Mouse (Mus musculus) CH12.LX (cell line): ENCODE data around the gene Btnl4. TPM values are rescaled to one million over a fixed set of nuclear protein-coding genes. Genes with fewer than 3 reads are reported as not detected.
A peak's percentile ranks its signal among the peaks of the same experiment; 100 is the strongest.

Experiments used
- DNase-seq: peaks from one replicate; pipeline ENCODE4 v3.0.0-alpha.2; 2013; ENCODE audit errors: extremely low read depth
- H3K27ac ChIP-seq: 2 replicates; pipeline ENCODE4 v1.5.1; 2012; ENCODE audit warnings: low read depth, mild to moderate bottlenecking, control low read depth, moderate library complexity; ENCODE audit not compliant: insufficient read depth
- H3K27me3 ChIP-seq: replicated peaks from 2 replicates; pipeline ENCODE3; 2012; ENCODE audit warnings: inconsistent platforms
- H3K36me3 ChIP-seq, 2 experiments: replicated peaks in 1 of 2; 2 replicates each; pipeline versions ENCODE3 to v1.6.1; 2012; ENCODE audit warnings: inconsistent platforms in 1 of 2, low read length in 1 of 2, mild to moderate bottlenecking in 1 of 2, mixed read lengths in 1 of 2, moderate library complexity in 1 of 2; ENCODE audit not compliant: control insufficient read depth in 1 of 2, insufficient read depth in 1 of 2
- H3K4me1 ChIP-seq, 2 experiments: 2 replicates each; pipeline ENCODE4 v1.6.1; 2012; ENCODE audit warnings: inconsistent platforms in 1 of 2, moderate library complexity in 1 of 2; ENCODE audit not compliant: insufficient read depth in 2 of 2, control insufficient read depth in 1 of 2
- H3K4me2 ChIP-seq: 2 replicates; pipeline ENCODE4 v1.6.1; 2012; ENCODE audit warnings: low read depth, mild to moderate bottlenecking, control low read depth; ENCODE audit not compliant: poor library complexity, insufficient read depth, severe bottlenecking
- H3K4me3 ChIP-seq, 3 experiments: fragments of 150-350 bp in 1 of 3; sonication (generic) in 1 of 3; replicated peaks in 1 of 3; 2 replicates each; pipeline versions ENCODE3 to v1.5.1; 2011 to 2012; ENCODE audit warnings: low read depth in 2 of 3, low read length in 2 of 3, mild to moderate bottlenecking in 2 of 3, moderate library complexity in 2 of 3, control low read depth in 1 of 3, improper control_type of control experiment in 1 of 3, inconsistent platforms in 1 of 3, mixed read lengths in 1 of 3; ENCODE audit not compliant: poor library complexity in 1 of 3
- H3K79me2 ChIP-seq: replicated peaks from 2 replicates; pipeline ENCODE4 v1.6.1; 2012; ENCODE audit warnings: mild to moderate bottlenecking, moderate library complexity; ENCODE audit not compliant: control insufficient read depth, poor library complexity, insufficient read depth, severe bottlenecking; ENCODE audit errors: extremely low read depth
- H3K9ac ChIP-seq: 2 replicates; pipeline ENCODE4 v1.6.1; 2012; ENCODE audit warnings: low read depth, mild to moderate bottlenecking, control low read depth, moderate library complexity; ENCODE audit not compliant: insufficient read depth
- H3K9me3 ChIP-seq: replicated peaks from 2 replicates; pipeline ENCODE3; 2012; ENCODE audit warnings: low read length, inconsistent platforms, mixed read lengths
- BHLHE40 ChIP-seq: IDR thresholded peaks from 2 replicates; pipeline ENCODE4 v1.6.1; 2011; ENCODE audit warnings: mild to moderate bottlenecking, low read depth, low read length, improper control_type of control experiment
- CHD1 ChIP-seq: IDR thresholded peaks from 2 replicates; pipeline ENCODE4 v1.6.1; 2012; ENCODE audit warnings: low read depth, low read length, improper control_type of control experiment, inconsistent platforms
- CHD2 ChIP-seq: IDR thresholded peaks from 2 replicates; pipeline ENCODE4 v1.6.1; 2011; ENCODE audit warnings: low read length, improper control_type of control experiment
- CTCF ChIP-seq, 2 experiments: IDR thresholded peaks in 1 of 2; conservative IDR thresholded peaks in 1 of 2; 2 replicates each; pipeline ENCODE4 v1.5.1; 2011 to 2012; ENCODE audit warnings: low read depth in 2 of 2, low read length in 2 of 2, improper control_type of control experiment in 1 of 2, inconsistent platforms in 1 of 2, mild to moderate bottlenecking in 1 of 2, moderate library complexity in 1 of 2
- E2F4 ChIP-seq: IDR thresholded peaks from 2 replicates; pipeline ENCODE4 v1.6.1; 2011; ENCODE audit warnings: low read depth, low read length, improper control_type of control experiment; ENCODE audit not compliant: insufficient replicate concordance
- GABPA ChIP-seq: IDR thresholded peaks from 2 replicates; pipeline ENCODE4 v1.6.1; 2012; ENCODE audit warnings: low read depth, low read length, improper control_type of control experiment, inconsistent platforms; ENCODE audit not compliant: insufficient replicate concordance
- HCFC1 ChIP-seq: IDR thresholded peaks from 2 replicates; pipeline ENCODE4 v1.6.1; 2012; ENCODE audit warnings: low read depth, mild to moderate bottlenecking, inconsistent platforms, low read length, improper control_type of control experiment
- IRF4 ChIP-seq: IDR thresholded peaks from 2 replicates; pipeline ENCODE4 v1.6.1; 2014; ENCODE audit warnings: low read depth, mild to moderate bottlenecking, inconsistent platforms, low read length, improper control_type of control experiment
- JUND ChIP-seq: conservative IDR thresholded peaks from 2 replicates; pipeline ENCODE4 v1.6.1; 2011; ENCODE audit warnings: low read depth, low read length, improper control_type of control experiment
- KAT2A ChIP-seq: IDR thresholded peaks from 2 replicates; pipeline ENCODE4 v1.6.1; 2012; ENCODE audit warnings: low read length, improper control_type of control experiment, inconsistent platforms; ENCODE audit not compliant: insufficient replicate concordance
- MAFK ChIP-seq: IDR thresholded peaks from 2 replicates; pipeline ENCODE4 v1.6.1; 2011; ENCODE audit warnings: low read length, improper control_type of control experiment; ENCODE audit not compliant: insufficient replicate concordance
- MEF2A ChIP-seq: IDR thresholded peaks from 2 replicates; pipeline ENCODE4 v1.6.1; 2014; ENCODE audit warnings: low read depth, mild to moderate bottlenecking, inconsistent platforms, low read length, improper control_type of control experiment, borderline replicate concordance
- NRF1 ChIP-seq: IDR thresholded peaks from 2 replicates; pipeline ENCODE4 v1.6.1; 2014; ENCODE audit warnings: low read depth, mild to moderate bottlenecking, inconsistent platforms, low read length, improper control_type of control experiment, moderate library complexity
- POLR2A ChIP-seq: IDR thresholded peaks from 2 replicates; pipeline ENCODE4 v1.6.1; 2011; ENCODE audit warnings: low read depth, mild to moderate bottlenecking, improper control_type of control experiment, low read length
- RAD21 ChIP-seq: IDR thresholded peaks from 2 replicates; pipeline ENCODE4 v1.6.1; 2011; ENCODE audit warnings: low read depth, mild to moderate bottlenecking, low read length, improper control_type of control experiment, moderate library complexity
- RCOR1 ChIP-seq: conservative IDR thresholded peaks from 2 replicates; pipeline ENCODE4 v1.6.1; 2012; ENCODE audit warnings: low read depth, mild to moderate bottlenecking, inconsistent platforms, low read length, improper control_type of control experiment
- SMC3 ChIP-seq: IDR thresholded peaks from 2 replicates; pipeline ENCODE4 v1.6.1; 2011; ENCODE audit warnings: low read depth, low read length, improper control_type of control experiment
- TCF12 ChIP-seq: IDR thresholded peaks from 2 replicates; pipeline ENCODE4 v1.6.1; 2014; ENCODE audit warnings: low read depth, mild to moderate bottlenecking, inconsistent platforms, low read length, improper control_type of control experiment
- ZKSCAN1 ChIP-seq: IDR thresholded peaks from 2 replicates; pipeline ENCODE4 v1.6.1; 2012; ENCODE audit warnings: low read depth, inconsistent platforms, low read length, improper control_type of control experiment, borderline replicate concordance
- ZMIZ1 ChIP-seq: IDR thresholded peaks from 2 replicates; pipeline ENCODE4 v1.6.1; 2012; ENCODE audit warnings: low read depth, mild to moderate bottlenecking, inconsistent platforms, low read length, improper control_type of control experiment
- ZNF384 ChIP-seq: IDR thresholded peaks from 2 replicates; pipeline ENCODE4 v1.6.1; 2012; ENCODE audit warnings: low read depth, low read length, improper control_type of control experiment, inconsistent platforms
- dilution Hi-C: fragments of 300-500 bp; cut with MboI; formaldehyde crosslinking; loops from 2 replicates; pipeline ENCODE4 v1.14.3; 2020; ENCODE audit warnings: low sequenced_read_pairs; ENCODE audit not compliant: extremely low pct_unique_long_range_greater_than_20kb, extremely low pct_ligation_motif_present
- in situ Hi-C: fragments of 300-500 bp; cut with MboI; formaldehyde crosslinking; loops from 3 replicates; pipeline ENCODE4 v1.14.3; 2019; ENCODE audit warnings: low sequenced_read_pairs, low pct_ligation_motif_present, low pct_unique_long_range_greater_than_20kb, mixed read lengths
- polyA plus RNA-seq: library from polyadenylated mRNA; unstranded; fragments of >175 nt; gene quantifications from 2 replicates; pipeline ENCODE4 v1.2.1, GENCODE M21; 2012; ENCODE audit warnings: low read depth; ENCODE audit not compliant: insufficient read length
- total RNA-seq, 2 experiments: library from RNA; depleted of rRNA; stranded (reverse); fragments of 300-350 nt in 1 of 2; fragments of >200 nt in 1 of 2; gene quantifications; 2 replicates each; pipeline ENCODE4 v1.2.3; 2012 to 2014

Btnl4 gene
- total and polyA plus RNA-seq, 3 experiments, result not detected

- Histone ChIP-seq H3K4me2 (no peak overlapping the region), H3K9ac (no peak overlapping the region), H3K79me2 (no peaks in the 10 kb centered on the region), H3K27me3 (peaks cover 51% of the 10 kb centered on the region), H3K4me3 (no peak overlapping the region), H3K9me3 (peaks cover 3% of the 10 kb centered on the region), H3K36me3 (no peaks in the 10 kb centered on the region), H3K4me1 (peaks cover 0 to 4% of the 10 kb centered on the region in 2 experiments; a peak in 1 of 4 replicates), H3K27ac (no peak overlapping the region)
- dilution Hi-C loops (no loop called here), in situ Hi-C loops (no loop called here)
- DNase-seq, result no peak
- TF ChIP-seq ZKSCAN1 (no peak), IRF4 (no peak), SMC3 (no peak), GABPA (no peak), ZMIZ1 (no peak), CHD1 (no peak), RAD21 (no peak), POLR2A (no peak), MAFK (no peak), HCFC1 (no peak), TCF12 (no peak), RCOR1 (no peak), BHLHE40 (no peak), NRF1 (no peak), JUND (no peak), KAT2A (no peak), MEF2A (no peak), E2F4 (no peak), CTCF (conservative IDR thresholded peaks at IDR 0.05 in 1 of 2, IDR thresholded peaks at IDR 0.05 in 1 of 2; ENCODE audit: low read depth in 2 of 2, low read length in 2 of 2) (no peak), CHD2 (no peak)
These were observed 38.5 kb downstream of the Btnl4 start for GRCm38 (mm10) chr17:34438588-34438987.

GRCm38 (mm10) chr17:34437606-34438005 is 39.5 kb downstream of the Btnl4 start:
- Histone ChIP-seq H3K27ac (no peak overlapping the region), H3K4me3 (no peak overlapping the region)

More at GRCm38 (mm10) chr17:34437606-34438005, 39.5 kb downstream of the Btnl4 start:
- dilution Hi-C loops (no loop called here), in situ Hi-C loops (no loop called here)
- Histone ChIP-seq H3K9ac (no peak overlapping the region), H3K9me3 (peaks cover 3% of the 10 kb centered on the region), H3K4me1 (peaks cover 0 to 4% of the 10 kb centered on the region in 2 experiments; a peak in 1 of 4 replicates), H3K36me3 (no peaks in the 10 kb centered on the region), H3K79me2 (no peaks in the 10 kb centered on the region), H3K4me2 (peak overlapping the region; percentile 52; the same call in 1 of the 2 replicates), H3K27me3 (peaks cover 44% of the 10 kb centered on the region)
- no peak for DNase-seq
- TF ChIP-seq ZNF384, result peak; percentile 41; the same call in 1 of the 2 replicates
- no peak for TF ChIP-seq NRF1
